Mouse (Mus musculus) testis, adult 2 months (tissue): ENCODE measurements at regions not wholly inside any gene's neighbourhood (a gene's known extent, or its start where the extent isn't known, plus 50 kb on each side); places are given as distances from the start of the nearest gene placed in this dataset.

Experiments
- CTCF ChIP-seq: fragments of 200-500 bp; IDR thresholded peaks from 2 replicates; pipeline ENCODE4 v1.5.1; 2012; ENCODE audit warnings: low read depth, mild to moderate bottlenecking, inconsistent platforms, low read length, moderate library complexity; ENCODE audit not compliant: control insufficient read depth, insufficient read depth, insufficient replicate concordance
- POLR2A ChIP-seq: fragments of 200-500 bp; IDR thresholded peaks from 2 replicates; pipeline ENCODE4 v1.6.1; 2012; ENCODE audit warnings: low read depth, mild to moderate bottlenecking, inconsistent platforms, low read length, moderate library complexity; ENCODE audit not compliant: control insufficient read depth

- no peak for TF ChIP-seq CTCF
- no peak for TF ChIP-seq POLR2A
Observed at GRCm38 (mm10) chr11:109048257-109049101, 95.7 kb downstream of the E030025P04Rik start.
